Mouse (Mus musculus) frontal cortex, postnatal 10 days (tissue): Measurements from ENCODE around the gene Ctsd.
"Not testable (repeated sequence)": the region's sequence is repeated elsewhere in the genome, so short reads cannot be mapped to it uniquely, and the experiment has no call there.

ENCODE experiments used
- DNase-seq, 2 experiments: peaks; one replicate each; pipeline ENCODE4 v3.0.0; 2022; ENCODE audit warnings: low spot score in 2 of 2, mixed read lengths in 1 of 2

Gene Ctsd

DNA sequence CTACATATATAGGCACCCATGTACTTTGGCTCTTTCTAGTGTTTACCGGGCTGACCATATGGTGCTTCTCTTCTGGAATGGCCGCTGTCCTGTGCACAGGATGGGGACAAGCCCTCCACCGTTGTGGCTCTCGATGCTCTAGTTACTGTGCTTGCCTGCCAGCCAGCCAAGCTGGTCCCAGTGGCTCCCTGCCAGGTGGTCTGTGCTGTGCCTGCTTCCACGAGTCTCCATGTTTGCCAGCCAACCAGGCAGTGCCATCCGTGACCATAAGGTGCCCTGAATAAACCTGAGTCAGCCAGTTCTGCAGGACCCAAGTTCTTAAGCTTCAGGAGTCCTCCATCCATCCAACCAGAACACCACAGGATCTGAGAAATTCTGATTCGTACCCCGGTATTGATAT lies 52.7 kb downstream of the Ctsd start:
- no peak for DNase-seq

- peak; percentile 68 to 86 for DNase-seq
These were observed 53.6 kb downstream of the Ctsd start for GRCm38 (mm10) chr7:142334246-142334645.

DNA sequence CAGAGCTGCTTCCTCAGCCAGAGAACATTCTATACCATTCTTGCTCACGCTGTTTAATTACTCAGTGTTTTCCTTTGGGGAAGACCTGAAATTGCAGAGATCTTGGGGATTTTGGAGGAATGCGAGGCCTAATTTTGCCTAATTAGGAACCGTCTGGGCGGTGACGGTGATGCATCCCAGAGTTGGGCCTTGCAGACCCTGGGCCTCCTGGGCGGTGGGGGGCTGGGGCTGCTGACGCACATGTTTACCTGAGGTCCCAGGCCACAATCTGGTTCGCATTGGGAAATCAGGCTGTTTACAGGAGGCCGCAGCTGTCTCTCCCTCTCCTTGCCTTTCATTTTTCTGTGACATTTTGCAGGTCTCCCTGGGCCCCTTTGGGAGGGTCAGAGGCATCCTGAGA lies 55.1 kb downstream of the Ctsd start:
- DNase-seq = not testable (repeated sequence)

- no peak for DNase-seq
These were observed 56.6 kb downstream of the Ctsd start for GRCm38 (mm10) chr7:142331281-142331680.

GRCm38 (mm10) chr7:142330271-142330724 lies 57.5 kb downstream of the Ctsd start:
- no peak for DNase-seq

GRCm38 (mm10) chr7:142328507-142328906 lies 59.3 kb downstream of the Ctsd start:
- no peak for DNase-seq

- no peak for DNase-seq
These were observed 61.0 kb downstream of the Ctsd start for GRCm38 (mm10) chr7:142326714-142327445.
